Mouse (Mus musculus) telencephalon, adult 2 months (tissue): ENCODE data around the gene Selenoo.

ENCODE experiments used
- DNase-seq: peaks from one replicate; pipeline ENCODE4 v3.0.0-alpha.2; 2011; ENCODE audit warnings: low read depth, low spot score

The Selenoo gene

GRCm38 (mm10) chr15:89126622-89127021 lies 37.7 kb downstream of the Selenoo start:
- no peak for DNase-seq

- no peak for DNase-seq
These were observed 38.6 kb downstream of the Selenoo start for GRCm38 (mm10) chr15:89127364-89127940.

GRCm38 (mm10) chr15:89128382-89129350 lies 39.8 kb downstream of the Selenoo start, which contains the start of gene Hdac10:
Hdac10 (minus strand) TSS chr15:89128700.
- no peak for DNase-seq

- no peak for DNase-seq
These were observed 41.4 kb downstream of the Selenoo start for GRCm38 (mm10) chr15:89130245-89130644.

- DNase-seq, result no peak
These were observed 42.4 kb downstream of the Selenoo start for GRCm38 (mm10) chr15:89131316-89131715.

GRCm38 (mm10) chr15:89136461-89137155 lies 47.7 kb downstream of the Selenoo start:
- no peak for DNase-seq

- no peak for DNase-seq
These were observed 48.6 kb downstream of the Selenoo start for GRCm38 (mm10) chr15:89137378-89138045.

- no peak for DNase-seq
These were observed 49.1 kb downstream of the Selenoo start for GRCm38 (mm10) chr15:89138046-89138405.

- DNase-seq, result no peak
These were observed 49.6 kb downstream of the Selenoo start for GRCm38 (mm10) chr15:89138531-89138930.

- peak; percentile 73 for DNase-seq
These were observed 51.3 kb downstream of the Selenoo start for GRCm38 (mm10) chr15:89140048-89140658.

- DNase-seq, result no peak
These were observed 51.9 kb downstream of the Selenoo start, which contains the start of gene Mapk12 for GRCm38 (mm10) chr15:89140659-89141252. Mapk12 (minus strand) TSS chr15:89140703.

- no peak for DNase-seq
These were observed 52.6 kb downstream of the Selenoo start for GRCm38 (mm10) chr15:89141443-89141842.

- no peak for DNase-seq
These were observed 53.0 kb downstream of the Selenoo start for GRCm38 (mm10) chr15:89141905-89142304.

- no peak for DNase-seq
These were observed 54.2 kb downstream of the Selenoo start for GRCm38 (mm10) chr15:89143134-89143533.

- DNase-seq, result no peak
These were observed 56.1 kb downstream of the Selenoo start for GRCm38 (mm10) chr15:89144965-89145364.

- DNase-seq, result no peak
These were observed 57.0 kb downstream of the Selenoo start for GRCm38 (mm10) chr15:89145813-89146350.

- peak; percentile 80 for DNase-seq
These were observed 57.7 kb downstream of the Selenoo start for GRCm38 (mm10) chr15:89146537-89146936.

- DNase-seq, result no peak
These were observed 58.1 kb downstream of the Selenoo start for GRCm38 (mm10) chr15:89147024-89147423.

GRCm38 (mm10) chr15:89147456-89147855 lies 58.6 kb downstream of the Selenoo start:
- no peak for DNase-seq

GRCm38 (mm10) chr15:89147895-89148294 lies 59.0 kb downstream of the Selenoo start:
- no peak for DNase-seq
